Comparison of ENCODE assay signal across 21 mouse cellular contexts in genomic region chr2:93858845-93859244, GRCm38 (mm10). TPM values are rescaled to one million over a fixed set of nuclear protein-coding genes. Genes with fewer than 3 reads are reported as not detected.
DNase-seq lines count a peak whose midpoint lies in the region; TF ChIP-seq lines count a peak whose summit lies in the region.
"Had no signal": no experiment of that assay in that cellular context is flagged by ENCODE, and none has a peak within 500 bp of the region (broad histone marks: within the 10 kb centered on the region; RNA-seq: fewer than 3 reads in every experiment).

No protein-coding gene starts in this region.

- H3ac ChIP-seq in C2C12 (ENCODE audit: control insufficient read depth, insufficient read length, low read depth) (no peak overlapping the region), myocyte (ENCODE audit: control insufficient read depth, insufficient read length) (no peak overlapping the region)

- H3K4me2 ChIP-seq in myocyte (ENCODE audit: low read depth), result no peak overlapping the region
- H3K4me2 ChIP-seq: embryonic facial prominence, embryonic 12.5 days; forebrain, embryonic 13.5 days; forebrain, embryonic 15.5 days had no signal

- H3K9me3 ChIP-seq in MEL (replicated peaks; ENCODE audit: insufficient read depth, low read length), result no peaks in the 10 kb centered on the region
- H3K9me3 ChIP-seq: embryonic facial prominence, embryonic 10.5 days; embryonic facial prominence, embryonic 12.5 days; forebrain, embryonic 13.5 days; forebrain, embryonic 15.5 days; G1E had no signal

- TF ChIP-seq RAD21 in MEL (IDR thresholded peaks at IDR 0.05; ENCODE audit: low read depth, low read length), result no peak

- H3K4me3 ChIP-seq in C2C12 (ENCODE audit: insufficient read depth, poor library complexity, severe bottlenecking), result no peak overlapping the region
- no peak overlapping the region for H3K4me3 ChIP-seq in MEL (ENCODE audit: control insufficient read depth in 1 of 2, insufficient read depth in 1 of 2, low read depth in 2 of 2, low read length in 2 of 2)
- no peak overlapping the region for H3K4me3 ChIP-seq in myocyte
- H3K4me3 ChIP-seq: embryonic facial prominence, embryonic 10.5 days; embryonic facial prominence, embryonic 12.5 days; forebrain, embryonic 13.5 days; forebrain, embryonic 15.5 days had no signal

- H3K27ac ChIP-seq in MEL (ENCODE audit: control insufficient read depth, low read depth, low read length), result no peak overlapping the region
- H3K27ac ChIP-seq: embryonic facial prominence, embryonic 10.5 days; embryonic facial prominence, embryonic 12.5 days; forebrain, embryonic 13.5 days; forebrain, embryonic 15.5 days had no signal

- no peaks in the 10 kb centered on the region for H3K79me3 ChIP-seq in C2C12 (ENCODE audit: low read depth)

- H3K79me2 ChIP-seq in C2C12 (ENCODE audit: control insufficient read depth, insufficient read depth), result no peaks in the 10 kb centered on the region
- no peaks in the 10 kb centered on the region for H3K79me2 ChIP-seq in MEL (ENCODE audit: control insufficient read depth, insufficient read depth, low read length, poor library complexity)
- H3K79me2 ChIP-seq in myocyte (ENCODE audit: control insufficient read depth, insufficient read depth), result no peaks in the 10 kb centered on the region

- H3K9ac ChIP-seq in MEL (ENCODE audit: control insufficient read depth, low read depth, low read length, poor library complexity, severe bottlenecking), result no peak overlapping the region
- H3K9ac ChIP-seq: embryonic facial prominence, embryonic 12.5 days; forebrain, embryonic 13.5 days; forebrain, embryonic 15.5 days; forebrain, postnatal 0 days had no signal

- no peak for TF ChIP-seq POLR2A in MEL (IDR thresholded peaks at IDR 0.05; ENCODE audit: control insufficient read depth in 1 of 2, insufficient read depth in 1 of 2, low read depth in 1 of 2, low read length in 2 of 2, poor library complexity in 1 of 2)
- no peak for TF ChIP-seq POLR2A in myocyte (IDR thresholded peaks at IDR 0.05; ENCODE audit: insufficient read length, low read depth)

- no peaks in the 10 kb centered on the region for H3K4me1 ChIP-seq in MEL (ENCODE audit: control insufficient read depth in 1 of 2, insufficient read depth in 2 of 2, low read length in 2 of 2)
- H3K4me1 ChIP-seq: embryonic facial prominence, embryonic 10.5 days; embryonic facial prominence, embryonic 12.5 days; forebrain, embryonic 13.5 days; forebrain, embryonic 15.5 days had no signal

- H3K36me3 ChIP-seq in C2C12 (ENCODE audit: control insufficient read depth, insufficient read depth) (no peaks in the 10 kb centered on the region), MEL (ENCODE audit: control insufficient read depth in 1 of 2, insufficient read depth in 2 of 2, low read length in 2 of 2) (no peaks in the 10 kb centered on the region), myocyte (ENCODE audit: control insufficient read depth, insufficient read depth) (no peaks in the 10 kb centered on the region)
- H3K36me3 ChIP-seq: embryonic facial prominence, embryonic 10.5 days; embryonic facial prominence, embryonic 12.5 days; forebrain, embryonic 15.5 days; G1E had no signal

- no peak for DNase-seq in MEL (ENCODE audit: low read depth, low spot score)
- DNase-seq in ZHBTc4 (ENCODE audit: low read depth, low spot score), result peak; percentile 47
- DNase-seq in layer of hippocampus, adult 8-10 months (ENCODE audit: low spot score in 2 of 2), result no peak
- no peak for DNase-seq in ovary, postnatal 10 days (ENCODE audit: low spot score)
- DNase-seq in frontal cortex, postnatal 25 days (ENCODE audit: low spot score in 2 of 2), result no peak
- DNase-seq: adrenal gland, postnatal 25 days; B cell, adult 2 months; cerebellum, adult 11-12 months; cerebellum, adult 2 months; cerebellum, adult 9-10 months; cerebellum, postnatal 10 days; cerebellum, postnatal 25 days; forebrain, postnatal 0 days had no signal

- TF ChIP-seq EP300 in MEL (IDR thresholded peaks at IDR 0.05; ENCODE audit: low read depth in 1 of 2, low read length in 2 of 2), result no peak

- TF ChIP-seq CTCF in C2C12 (IDR thresholded peaks at IDR 0.05; ENCODE audit: control insufficient read depth, insufficient read depth, insufficient read length), result no peak
- no peak for TF ChIP-seq CTCF in MEL (IDR thresholded peaks at IDR 0.05 in 2 of 3, conservative IDR thresholded peaks at IDR 0.05 in 1 of 3; ENCODE audit: control insufficient read depth in 1 of 3, insufficient read depth in 1 of 3, low read depth in 2 of 3, low read length in 3 of 3, poor library complexity in 1 of 3, severe bottlenecking in 1 of 3)

- H3K27me3 ChIP-seq in C2C12 (ENCODE audit: control insufficient read depth, insufficient read depth, insufficient read length) (peaks cover 31% of the 10 kb centered on the region), MEL (ENCODE audit: control insufficient read depth in 1 of 2, insufficient read depth in 2 of 2, low read length in 2 of 2) (peaks cover 0 to 2% of the 10 kb centered on the region in 2 experiments; a peak in 3 of 4 replicates), myocyte (ENCODE audit: control insufficient read depth, insufficient read depth, insufficient read length) (peaks cover 33% of the 10 kb centered on the region)
- H3K27me3 ChIP-seq: embryonic facial prominence, embryonic 12.5 days; forebrain, embryonic 13.5 days; forebrain, embryonic 15.5 days had no signal

TF ChIP-seq in C2C12, 6 proteins besides CTCF, POLR2A, EP300 and RAD21:
- TF ChIP-seq FOSL1 (IDR thresholded peaks at IDR 0.05; ENCODE audit: insufficient read depth, low read length, poor library complexity, severe bottlenecking) (no peak), CEBPB (IDR thresholded peaks at IDR 0.05; ENCODE audit: low read depth) (no peak), MYOG (IDR thresholded peaks at IDR 0.05; ENCODE audit: control insufficient read depth, extremely low read depth, insufficient read length) (no peak), USF1 (IDR thresholded peaks at IDR 0.05; ENCODE audit: low read depth) (peak; percentile 71), MYOD1 (IDR thresholded peaks at IDR 0.05; ENCODE audit: control insufficient read depth, insufficient read length, low read depth) (no peak), MAX (IDR thresholded peaks at IDR 0.05) (no peak)

TF ChIP-seq in MEL, 35 proteins besides CTCF, POLR2A, EP300 and RAD21:
- TF ChIP-seq CHD2 (IDR thresholded peaks at IDR 0.05; ENCODE audit: low read length) (no peak), POLR2AphosphoS2 (IDR thresholded peaks at IDR 0.05; ENCODE audit: low read length) (no peak), USF1 (IDR thresholded peaks at IDR 0.05; ENCODE audit: low read depth, low read length) (peak; percentile 67), KAT2A (conservative IDR thresholded peaks at IDR 0.05; ENCODE audit: low read depth, low read length) (no peak), MAZ (IDR thresholded peaks at IDR 0.05; ENCODE audit: low read depth, low read length) (no peak)

TF ChIP-seq in myocyte, 11 proteins besides CTCF, POLR2A, EP300 and RAD21:
- peak; percentile 37 for TF ChIP-seq USF1 (IDR thresholded peaks at IDR 0.05; ENCODE audit: low read depth)
- no peak for TF ChIP-seq REST (IDR thresholded peaks at IDR 0.05; ENCODE audit: insufficient read depth, insufficient read length)

RNA-seq across cellular contexts. Expression of gene Accs, which starts 9.1 kb away (rescaled TPM):
- polyA plus RNA-seq in C2C12 (2012; fragmentation: generic; extraction: Trizol), result 2.4 TPM
- 1.0 and 1.2 TPM in 2 replicates for total RNA-seq in MEL (2012; rRNA removed)
- polyA plus RNA-seq in MEL (2012; ENCODE audit: insufficient read depth in 1 of 2, insufficient read length in 2 of 2, low read depth in 1 of 2, low replicate concordance in 2 of 2, missing spikeins in 1 of 2), result 1 to 10 TPM in 1 of 2 experiments, not detected in 1; 4.5 TPM
- polyA plus RNA-seq in myocyte (2012; fragmentation: generic; extraction: Trizol), result 4.2 TPM
- total RNA-seq in layer of hippocampus, adult 8-10 months (2022), result 1 to 10 TPM; 2.0 to 8.8 (median 4.3) TPM

RNA-seq across cellular contexts. Expression of gene Accsl, which starts 10.1 kb away (rescaled TPM):
- 0.15 TPM for polyA plus RNA-seq in C2C12 (2012; fragmentation: generic; extraction: Trizol)
- total RNA-seq in MEL (2012; rRNA removed), result not detected in 2 replicates
- polyA plus RNA-seq in MEL (2012; ENCODE audit: insufficient read depth in 1 of 2, insufficient read length in 2 of 2, low read depth in 1 of 2, low replicate concordance in 2 of 2, missing spikeins in 1 of 2), result not detected
- polyA plus RNA-seq in myocyte (2012; fragmentation: generic; extraction: Trizol), result 0.06 TPM
- under 1 TPM in 2 of 4 experiments, not detected in 2; 0.73 to 0.91 TPM for total RNA-seq in layer of hippocampus, adult 8-10 months (2022)
- total RNA-seq: G1E had no signal
- polyA plus RNA-seq: adrenal gland, adult 2 months; embryonic facial prominence, embryonic 12.5 days; G1E had no signal

RNA-seq across cellular contexts. Expression of gene Ext2, which starts 36.5 kb away (rescaled TPM):
- polyA plus RNA-seq in C2C12 (2012; fragmentation: generic; extraction: Trizol) (73.2 TPM), MEL (2012; ENCODE audit: insufficient read depth in 1 of 2, insufficient read length in 2 of 2, low read depth in 1 of 2, low replicate concordance in 2 of 2, missing spikeins in 1 of 2) (10 to 100 TPM in 1 of 2 experiments, not detected in 1; 66.8 TPM), myocyte (2012; fragmentation: generic; extraction: Trizol) (78.9 TPM)
- total RNA-seq in MEL (2012; rRNA removed), result 29.2 and 33.7 TPM in 2 replicates
- total RNA-seq in layer of hippocampus, adult 8-10 months (2022), result 10 to 100 TPM; 46.2 to 62.6 (median 57.5) TPM
